Mouse (Mus musculus) left cerebral cortex, postnatal 25 days (tissue): ENCODE measurements around the gene Alg6. TPM values are rescaled to one million over a fixed set of nuclear protein-coding genes. Genes with fewer than 3 reads are reported as not detected.

Experiments used
- total RNA-seq, 2 experiments: library from RNA; stranded (reverse); gene quantifications; 2 replicates each; pipeline ENCODE4 v1.2.3; 2021

The Alg6 gene
- total RNA-seq, 2 experiments from 2014 or later = 8.9 to 10.4 TPM

Other genes starting within 250 kb of the Alg6 start
- not detected for gene Foxd3, start 59.4 kb upstream of the Alg6 start, total RNA-seq
- 1 to 10 TPM; 4.4 to 5.5 TPM for gene Efcab7, start 113.5 kb downstream of the Alg6 start, total RNA-seq
- gene Pgm1, start 213.8 kb downstream of the Alg6 start, total RNA-seq = 10 to 100 TPM; 50.4 to 52.2 TPM
- gene Itgb3bp, start 214.1 kb downstream of the Alg6 start, total RNA-seq = 1 to 10 TPM; 3.3 to 3.9 TPM